Mouse (Mus musculus) cerebellum, postnatal 36 days (tissue): ENCODE results near the gene Ghr.

Experiments used
- DNase-seq, 2 experiments: peaks; one replicate each; pipeline ENCODE4 v3.0.0; 2021 to 2022; ENCODE audit warnings: mixed read lengths in 2 of 2

Gene Ghr

GRCm38 (mm10) chr15:3356073-3356766, 227.1 kb downstream of the Ghr start:
- peak in 1 of 2 experiments; percentile 6 for DNase-seq

GRCm38 (mm10) chr15:3353696-3354095, 229.6 kb downstream of the Ghr start:
- no peak for DNase-seq

- DNase-seq, result no peak
Measured at GRCm38 (mm10) chr15:3349306-3350064, 233.8 kb downstream of the Ghr start.

GRCm38 (mm10) chr15:3346682-3347081, 236.6 kb downstream of the Ghr start:
- no peak for DNase-seq

- no peak for DNase-seq
Measured at GRCm38 (mm10) chr15:3344555-3344954, 238.7 kb downstream of the Ghr start.

- DNase-seq, result peak; percentile 4 to 13
Measured at GRCm38 (mm10) chr15:3341806-3342582, 241.3 kb downstream of the Ghr start.

- no peak for DNase-seq
Measured at GRCm38 (mm10) chr15:3339847-3340246, 243.4 kb downstream of the Ghr start.

- no peak for DNase-seq
Measured at GRCm38 (mm10) chr15:3332517-3332916, 250.8 kb downstream of the Ghr start.

- no peak for DNase-seq
Measured at GRCm38 (mm10) chr15:3331813-3332212, 251.5 kb downstream of the Ghr start.

GRCm38 (mm10) chr15:3330291-3330690, 253.0 kb downstream of the Ghr start:
- no peak for DNase-seq

- DNase-seq, result no peak
Measured at GRCm38 (mm10) chr15:3323041-3323440, 260.3 kb downstream of the Ghr start.

GRCm38 (mm10) chr15:3319929-3320328, 263.4 kb downstream of the Ghr start:
- DNase-seq, result no peak

GRCm38 (mm10) chr15:3316617-3317016, 266.7 kb downstream of the Ghr start:
- DNase-seq, result no peak

GRCm38 (mm10) chr15:3312937-3313336, 270.4 kb downstream of the Ghr start:
- no peak for DNase-seq

GRCm38 (mm10) chr15:3309856-3310255, 273.4 kb downstream of the Ghr start:
- DNase-seq, result no peak

GRCm38 (mm10) chr15:3303426-3303825, 279.9 kb downstream of the Ghr start, which contains the start of gene Ccdc152:
TSS of gene Ccdc152 (minus strand) at chr15:3303526.
- DNase-seq, result no peak

- DNase-seq, result no peak
Measured at GRCm38 (mm10) chr15:3300361-3301100, 282.8 kb downstream of the Ghr start.

GRCm38 (mm10) chr15:3297615-3298014, 285.7 kb downstream of the Ghr start:
- DNase-seq, result no peak

- no peak for DNase-seq
Measured at GRCm38 (mm10) chr15:3295986-3296385, 287.3 kb downstream of the Ghr start.

- DNase-seq, result no peak
Measured at GRCm38 (mm10) chr15:3293477-3293876, 289.8 kb downstream of the Ghr start.

- no peak for DNase-seq
Measured at GRCm38 (mm10) chr15:3290435-3290834, 292.9 kb downstream of the Ghr start.

- no peak for DNase-seq
Measured at GRCm38 (mm10) chr15:3286032-3286431, 297.3 kb downstream of the Ghr start.

GRCm38 (mm10) chr15:3281737-3282136, 301.6 kb downstream of the Ghr start:
- no peak for DNase-seq
